Mouse (Mus musculus) layer of hippocampus, adult 11-12 months (tissue): ENCODE measurements around the gene Lhfpl1.
"Not testable (repeated sequence)": the region's sequence is repeated elsewhere in the genome, so short reads cannot be mapped to it uniquely, and the experiment has no call there.

Experiments used
- DNase-seq: peaks from one replicate; pipeline ENCODE4 v3.0.0; 2022; ENCODE audit warnings: low spot score

Lhfpl1 gene

DNA sequence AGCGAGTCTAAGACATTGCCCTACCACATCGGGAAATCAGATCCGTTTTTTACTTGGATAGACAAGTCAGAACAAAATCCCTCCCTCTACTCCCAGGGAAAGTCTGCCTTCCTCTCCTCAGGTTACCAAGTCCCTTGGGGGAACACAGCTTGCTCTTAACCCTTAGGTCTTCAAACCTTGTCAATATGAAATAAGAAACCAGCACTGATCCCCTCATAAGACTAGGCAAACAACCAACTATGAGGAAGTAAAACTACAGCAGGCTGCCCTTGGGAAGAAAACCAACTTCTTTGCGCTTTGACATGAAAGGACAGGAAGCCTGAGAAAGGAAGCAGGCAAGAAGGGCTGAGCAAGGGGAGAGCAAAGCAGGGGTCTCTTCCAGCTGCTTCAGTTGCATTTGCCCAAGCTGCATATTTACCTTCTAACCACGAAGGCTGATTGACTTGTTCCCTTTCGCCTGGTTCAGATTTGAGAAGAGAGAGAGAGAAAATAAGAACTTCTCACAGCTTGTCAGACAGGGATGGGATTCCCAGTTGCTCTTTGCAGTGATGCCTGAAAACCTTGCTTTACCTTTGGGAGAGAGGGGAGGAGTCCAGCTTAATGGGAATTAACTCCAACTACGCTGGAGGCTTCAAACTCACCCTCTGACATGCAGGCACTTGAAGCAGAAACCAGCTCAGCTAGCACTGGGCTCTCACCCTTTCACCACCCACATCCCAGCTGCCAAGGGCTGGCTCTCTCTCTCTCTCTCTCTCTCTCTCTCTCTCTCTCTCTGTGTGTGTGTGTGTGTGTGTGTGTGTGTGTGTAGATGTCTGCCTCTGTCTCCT, at the start of gene Lhfpl1:
Gene Lhfpl1, minus strand, starts transcription at position 713 of the 827 bp plus-strand sequence.
- no peak for DNase-seq

GRCm38 (mm10) chrX:145371839-145372238, 22.9 kb upstream of the Lhfpl1 start:
- DNase-seq, result no peak

DNA sequence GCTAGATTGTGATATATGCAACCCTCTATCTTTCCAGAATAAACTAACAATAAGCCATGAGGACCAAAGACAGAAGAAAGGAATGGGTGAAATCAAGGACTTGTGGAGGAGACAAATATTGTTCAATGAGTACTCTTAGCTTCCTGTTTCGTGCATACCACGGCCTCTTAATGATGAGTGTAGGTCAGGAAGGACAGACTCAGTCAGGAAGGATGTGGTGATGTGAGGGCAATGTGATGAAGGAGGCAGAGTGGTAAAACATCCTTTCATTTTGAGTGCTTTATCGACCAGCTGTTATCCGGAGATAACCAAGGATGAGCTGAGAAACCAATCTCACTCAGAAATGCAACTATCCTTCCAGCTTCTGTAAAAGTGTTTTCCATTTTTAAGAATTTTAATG, 13.6 kb upstream of the Lhfpl1 start:
- no peak for DNase-seq

DNA sequence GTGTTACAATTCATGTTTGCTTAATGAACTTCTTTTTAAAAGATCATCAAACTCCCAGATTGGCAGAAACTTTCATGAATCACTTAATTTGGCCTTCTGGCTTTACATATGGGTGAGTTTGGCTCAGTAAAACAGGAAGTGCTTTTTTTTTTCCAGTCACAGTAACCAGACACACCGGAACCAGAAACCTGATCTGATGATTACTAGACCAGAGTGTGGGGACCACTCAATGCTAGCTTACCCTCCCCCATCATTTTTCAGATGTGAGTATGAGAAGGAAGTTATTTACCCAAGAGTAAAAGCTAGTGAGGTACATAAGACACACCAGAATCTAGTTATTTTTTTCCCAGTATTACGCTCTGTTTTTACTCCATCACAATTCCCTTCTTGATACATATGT, 6.5 kb downstream of the Lhfpl1 start:
- DNase-seq, result no peak

GRCm38 (mm10) chrX:145336141-145336540, 12.7 kb downstream of the Lhfpl1 start:
- DNase-seq, result no peak

- no peak for DNase-seq
Measured at GRCm38 (mm10) chrX:145308555-145308954, 40.3 kb downstream of the Lhfpl1 start.

GRCm38 (mm10) chrX:145307174-145307573, 41.7 kb downstream of the Lhfpl1 start:
- peak; percentile 24 for DNase-seq

DNA sequence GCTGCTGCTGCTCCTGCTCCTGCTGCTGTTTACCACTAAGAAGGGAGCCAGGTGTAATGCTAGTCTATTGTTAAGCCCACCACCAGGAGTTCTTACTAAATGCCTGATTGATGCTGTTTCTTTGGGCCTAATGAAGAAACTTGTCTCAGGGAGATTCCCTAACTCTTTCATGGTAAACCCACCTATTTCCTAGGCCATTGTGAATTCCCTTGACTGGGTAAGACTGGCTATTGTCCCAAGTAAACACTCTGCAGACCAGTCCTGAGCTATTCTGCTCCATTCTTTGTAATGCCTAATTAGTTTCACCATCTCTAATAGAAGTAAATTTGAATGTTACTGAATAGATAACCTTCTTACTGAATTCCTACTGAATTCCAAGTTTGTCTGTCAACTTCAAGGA, 48.7 kb downstream of the Lhfpl1 start:
- not testable (repeated sequence) for DNase-seq

- DNase-seq, result no peak
Measured at GRCm38 (mm10) chrX:145272209-145272608, 76.7 kb downstream of the Lhfpl1 start.

- DNase-seq, result no peak
Measured at GRCm38 (mm10) chrX:145271768-145272167, 77.1 kb downstream of the Lhfpl1 start.

DNA sequence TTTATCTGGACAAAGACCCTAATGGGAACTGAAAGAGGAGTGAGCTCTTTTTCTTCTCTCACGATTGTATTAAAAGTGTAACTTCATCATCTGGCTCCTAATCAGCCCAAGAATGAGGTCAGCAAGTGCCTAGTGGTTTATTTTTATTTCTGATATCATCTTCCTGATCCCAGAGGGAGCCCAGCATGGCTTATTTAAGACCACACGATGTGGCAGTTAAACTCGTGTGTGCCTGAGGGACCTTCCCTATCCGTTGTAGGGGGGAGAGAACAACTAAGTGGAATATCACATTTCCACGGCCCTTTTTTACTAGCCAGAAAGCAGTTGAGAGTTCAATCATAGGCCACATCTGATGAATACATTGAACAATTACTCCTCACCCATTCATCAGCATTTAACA, 87.1 kb downstream of the Lhfpl1 start:
- DNase-seq, result no peak
